Mouse (Mus musculus): ENCODE data around the gene Fbxo33.

DNA sequence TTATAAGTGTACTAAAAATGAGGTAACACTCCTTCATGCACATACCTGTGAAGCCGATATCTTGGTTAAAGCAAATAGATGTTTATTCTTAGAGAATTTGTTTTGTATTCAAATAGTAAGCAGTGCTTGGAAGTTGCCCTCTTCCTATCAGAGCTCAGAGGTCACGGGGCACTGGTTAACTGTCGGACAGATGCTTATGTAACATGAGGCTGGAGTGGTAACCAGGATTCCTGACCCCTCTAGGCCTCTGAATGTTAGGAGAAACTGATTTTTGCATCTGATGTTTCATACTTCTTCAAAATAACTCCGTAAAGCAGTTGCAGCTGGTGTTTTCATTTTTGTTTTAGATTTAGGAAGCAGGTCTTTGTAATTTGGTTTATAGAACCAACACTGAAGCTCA, 24.5 kb downstream of the Fbxo33 start:
- TF ChIP-seq POLR2A (IDR thresholded peaks at IDR 0.05; ENCODE audit: insufficient read depth, low read length) (no peak), CTCF (IDR thresholded peaks at IDR 0.05; ENCODE audit: low read depth, low read length) (no peak)

Data from ES-Bruce4 (cell line).